Comparison of ENCODE assay signal across 18 mouse cellular contexts in the genomic region with DNA sequence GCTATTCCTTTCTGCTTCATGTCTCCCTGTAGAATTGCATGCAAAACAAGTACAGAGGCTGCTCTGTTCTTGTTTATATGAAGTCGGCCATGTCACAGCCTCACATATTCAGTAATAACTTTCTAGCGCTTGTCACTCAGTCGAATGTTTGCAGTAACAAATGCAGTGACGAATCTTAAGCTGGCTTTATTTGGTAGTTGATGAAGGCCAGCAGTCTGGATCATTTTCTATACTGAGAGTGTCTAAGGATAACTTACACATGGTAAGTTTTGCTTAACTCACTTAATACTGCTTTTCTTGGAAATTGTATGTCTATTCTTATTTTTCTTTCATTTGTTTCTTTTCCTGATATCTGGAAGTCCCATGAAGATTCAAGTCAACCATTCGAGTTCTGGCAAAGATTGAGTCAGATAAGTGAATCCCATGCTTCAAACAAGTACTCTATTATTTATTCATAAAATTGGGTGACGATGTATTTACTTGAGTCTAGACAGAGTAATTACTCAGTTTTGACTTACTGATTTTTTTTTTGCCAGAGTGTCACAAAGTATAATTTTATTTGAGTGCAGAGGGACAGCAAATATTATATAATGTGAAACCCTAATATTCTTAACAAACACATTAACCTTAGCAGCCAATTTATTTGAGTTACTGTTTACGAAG.
"Had no signal": no experiment of that assay in that cellular context is flagged by ENCODE, and none has a peak within 500 bp of the region (broad histone marks: within the 10 kb centered on the region; RNA-seq: fewer than 3 reads in every experiment).

No protein-coding gene starts in this region.

- H3K4me2 ChIP-seq: liver, embryonic 12.5 days; midbrain, embryonic 13.5 days; midbrain, embryonic 15.5 days; neural tube, embryonic 13.5 days; neural tube, embryonic 15.5 days had no signal

- H3K4me1 ChIP-seq: liver, embryonic 12.5 days; midbrain, embryonic 10.5 days; midbrain, embryonic 13.5 days; midbrain, embryonic 15.5 days; neural tube, embryonic 13.5 days; neural tube, embryonic 15.5 days had no signal

- H3K4me3 ChIP-seq: liver, embryonic 12.5 days; midbrain, embryonic 10.5 days; midbrain, embryonic 13.5 days; midbrain, embryonic 15.5 days; myocyte; neural tube, embryonic 13.5 days; neural tube, embryonic 15.5 days had no signal

- H3K9ac ChIP-seq: liver, embryonic 12.5 days; liver, embryonic 14.5 days; midbrain, embryonic 13.5 days; midbrain, embryonic 15.5 days; neural tube, embryonic 13.5 days; neural tube, embryonic 15.5 days had no signal

- H3K27ac ChIP-seq: liver, embryonic 12.5 days; liver, embryonic 14.5 days; midbrain, embryonic 10.5 days; midbrain, embryonic 13.5 days; midbrain, embryonic 15.5 days; neural tube, embryonic 13.5 days; neural tube, embryonic 15.5 days had no signal

- DNase-seq: lung, adult 2 months; lung, postnatal 36 days; retina, postnatal 1 day; right cerebral cortex, adult 18-20 months; right cerebral cortex, postnatal 25 days; right cerebral cortex, postnatal 4 days; spleen, adult 18-20 months; thymus, adult 18-20 months; thymus, postnatal 14 days; thymus, postnatal 36 days had no signal

- ATAC-seq: liver, embryonic 12.5 days; midbrain, embryonic 13.5 days; midbrain, embryonic 15.5 days had no signal

- H3K27me3 ChIP-seq: liver, embryonic 12.5 days; midbrain, embryonic 13.5 days; midbrain, embryonic 15.5 days; neural tube, embryonic 13.5 days; neural tube, embryonic 15.5 days had no signal

- H3K9me3 ChIP-seq: liver, embryonic 12.5 days; midbrain, embryonic 10.5 days; midbrain, embryonic 13.5 days; midbrain, embryonic 15.5 days; neural tube, embryonic 13.5 days; neural tube, embryonic 15.5 days had no signal

- H3K36me3 ChIP-seq: liver, embryonic 12.5 days; midbrain, embryonic 10.5 days; midbrain, embryonic 13.5 days; midbrain, embryonic 15.5 days; neural tube, embryonic 13.5 days; neural tube, embryonic 15.5 days had no signal
